Mouse (Mus musculus): ENCODE data around the gene Zc3h7b. TPM values are rescaled to one million over a fixed set of nuclear protein-coding genes. Genes with fewer than 3 reads are reported as not detected.

Gene Zc3h7b
- total and polyA plus RNA-seq, 2 experiments from 2014 or later = 14.3 to 41.4 TPM

GRCm38 (mm10) chr15:81831136-81831825 lies 86.4 kb downstream of the Zc3h7b start:
- Histone ChIP-seq H3K4me3 (ENCODE audit: low read depth, low read length) (no peak overlapping the region), H3K9ac (replicated peaks; ENCODE audit: low read depth, low read length) (no peak overlapping the region), H3K4me2 (ENCODE audit: low read depth, low read length) (no peak overlapping the region; the same call in 1 of the 2 replicates), H3K27me3 (ENCODE audit: control insufficient read depth, insufficient read depth, low read length) (no peaks in the 10 kb centered on the region), H3K9me3 (replicated peaks; ENCODE audit: control insufficient read depth, low read length) (no peaks in the 10 kb centered on the region), H3K36me3 (replicated peaks; ENCODE audit: control insufficient read depth, insufficient read depth, low read length) (peaks cover 6% of the 10 kb centered on the region), H3K4me1 (ENCODE audit: control insufficient read depth, insufficient read depth) (peaks cover 39% of the 10 kb centered on the region), H3K27ac (ENCODE audit: low read depth) (peak overlapping the region; percentile 43; the same call in 1 of the 2 replicates)
- TF ChIP-seq EP300 (IDR thresholded peaks at IDR 0.05; ENCODE audit: low read depth) (no peak), CTCF (IDR thresholded peaks at IDR 0.05; ENCODE audit: low read depth) (peak; percentile 100)
- ATAC-seq (ENCODE audit: insufficient read depth, low read depth) (peak; percentile 74), DNase-seq (ENCODE audit: low spot score) (peak; percentile 97)
- whole genome bisulfite sequencing = 15% methylated on average over 24 of the region's 24 CpGs

- no peak overlapping the region for H3K4me3 ChIP-seq (ENCODE audit: low read depth, low read length)
- 0 out of 2 replicates have a peak, but pooled peaks cover 3% of the 10 kb centered on the region for H3K36me3 ChIP-seq (replicated peaks; ENCODE audit: control insufficient read depth, insufficient read depth, low read length)
- 0 out of 2 replicates have a peak overlapping the region, but pooled peaks have one; percentile 99 for H3K27ac ChIP-seq (ENCODE audit: low read depth)
- peaks cover 47% of the 10 kb centered on the region for H3K4me1 ChIP-seq (ENCODE audit: control insufficient read depth, insufficient read depth)
- ATAC-seq (ENCODE audit: insufficient read depth, low read depth) (no peak), DNase-seq (ENCODE audit: low spot score) (no peak)
- no peak overlapping the region for H3K9ac ChIP-seq (replicated peaks; ENCODE audit: low read depth, low read length)
- no peaks in the 10 kb centered on the region for H3K27me3 ChIP-seq (ENCODE audit: control insufficient read depth, insufficient read depth, low read length)
- no peaks in the 10 kb centered on the region for H3K9me3 ChIP-seq (replicated peaks; ENCODE audit: control insufficient read depth, low read length)
- 58% methylated on average over 3 of the region's 3 CpGs for WGBS
- H3K4me2 ChIP-seq (ENCODE audit: low read depth, low read length) = no peak overlapping the region
- TF ChIP-seq CTCF (IDR thresholded peaks at IDR 0.05; ENCODE audit: low read depth) (no peak; the same call in 1 of the 2 replicates), EP300 (IDR thresholded peaks at IDR 0.05; ENCODE audit: low read depth) (no peak)
These were observed 87.4 kb downstream of the Zc3h7b start for GRCm38 (mm10) chr15:81832219-81832618.

DNA sequence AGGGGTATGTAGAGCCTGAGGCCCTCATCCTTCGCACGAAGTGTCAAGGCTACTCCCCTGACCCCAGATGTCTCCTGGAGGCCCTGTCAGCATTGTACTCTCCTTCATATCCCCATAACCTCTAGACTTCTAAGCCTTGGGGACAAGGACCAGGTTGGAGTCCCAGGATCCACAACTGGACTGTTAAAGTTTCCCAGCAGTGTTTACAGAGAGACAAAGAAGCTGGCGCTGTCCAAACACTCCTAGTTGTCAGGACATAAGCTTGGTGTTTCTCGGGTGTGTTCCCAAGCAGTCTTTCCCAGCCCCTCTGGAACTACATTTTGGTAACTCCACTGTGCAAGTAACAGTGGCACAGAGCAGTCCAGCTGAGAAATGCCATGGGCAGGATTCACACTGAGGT lies 88.6 kb downstream of the Zc3h7b start:
- Histone ChIP-seq H3K9ac (replicated peaks; ENCODE audit: low read depth, low read length) (no peak overlapping the region; the same call in 1 of the 2 replicates), H3K4me2 (ENCODE audit: low read depth, low read length) (no peak overlapping the region), H3K27me3 (ENCODE audit: control insufficient read depth, insufficient read depth, low read length) (no peaks in the 10 kb centered on the region), H3K4me1 (ENCODE audit: control insufficient read depth, insufficient read depth) (peaks cover 55% of the 10 kb centered on the region), H3K4me3 (ENCODE audit: low read depth, low read length) (no peak overlapping the region), H3K9me3 (replicated peaks; ENCODE audit: control insufficient read depth, low read length) (no peaks in the 10 kb centered on the region), H3K27ac (ENCODE audit: low read depth) (peak overlapping the region; percentile 99), H3K36me3 (replicated peaks; ENCODE audit: control insufficient read depth, insufficient read depth, low read length) (no peaks in the 10 kb centered on the region)
- 60% methylated on average over 4 of the region's 4 CpGs for WGBS
- DNase-seq (ENCODE audit: low spot score) (no peak), ATAC-seq (ENCODE audit: insufficient read depth, low read depth) (no peak)
- TF ChIP-seq EP300 (IDR thresholded peaks at IDR 0.05; ENCODE audit: low read depth) = no peak
- no peak for TF ChIP-seq CTCF (IDR thresholded peaks at IDR 0.05; ENCODE audit: low read depth)

DNA sequence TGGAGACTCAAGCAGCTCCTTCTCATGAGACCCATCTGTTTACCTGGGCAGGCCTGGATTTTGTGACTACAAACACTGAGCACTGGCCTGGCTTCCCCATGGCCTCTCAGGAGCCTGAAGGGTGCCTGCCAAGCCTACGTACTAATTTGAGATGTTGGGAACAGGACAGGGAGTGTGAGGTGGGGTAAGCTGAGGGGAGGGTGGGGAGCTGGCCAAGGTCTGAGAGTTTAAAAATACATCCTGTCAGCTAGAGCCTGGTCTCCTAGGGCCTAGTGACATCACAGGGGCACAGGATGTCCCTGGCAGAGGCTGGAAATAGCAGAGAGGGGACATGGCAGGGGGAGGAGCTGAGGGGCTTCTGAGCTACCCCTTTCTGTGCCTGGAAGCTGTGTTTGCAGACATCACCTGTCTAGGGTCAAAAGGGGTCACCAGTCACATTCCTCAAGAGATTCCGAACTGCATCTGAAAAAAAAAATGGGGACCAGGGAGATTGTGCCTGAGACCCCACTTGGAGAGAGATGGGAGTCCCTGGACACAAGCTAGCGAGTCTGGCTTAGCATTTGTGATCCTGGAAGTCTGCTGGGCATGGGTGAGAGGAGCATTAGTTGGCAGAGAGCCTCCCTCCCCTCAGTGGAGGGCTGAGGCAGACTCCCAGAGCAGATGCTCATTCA lies 89.4 kb downstream of the Zc3h7b start:
- ATAC-seq (ENCODE audit: insufficient read depth, low read depth) (peak; percentile 72), DNase-seq (ENCODE audit: low spot score) (peak; percentile 96)
- no peaks in the 10 kb centered on the region for H3K36me3 ChIP-seq (replicated peaks; ENCODE audit: control insufficient read depth, insufficient read depth, low read length)
- H3K27me3 ChIP-seq (ENCODE audit: control insufficient read depth, insufficient read depth, low read length) = no peaks in the 10 kb centered on the region
- peaks cover 57% of the 10 kb centered on the region for H3K4me1 ChIP-seq (ENCODE audit: control insufficient read depth, insufficient read depth)
- H3K4me2 ChIP-seq (ENCODE audit: low read depth, low read length) = no peak overlapping the region
- 34% methylated on average over 3 of the region's 3 CpGs for WGBS
- no peak overlapping the region; the same call in 1 of the 2 replicates for H3K9ac ChIP-seq (replicated peaks; ENCODE audit: low read depth, low read length)
- no peak overlapping the region for H3K4me3 ChIP-seq (ENCODE audit: low read depth, low read length)
- peak overlapping the region; percentile 99 for H3K27ac ChIP-seq (ENCODE audit: low read depth)
- TF ChIP-seq EP300 (IDR thresholded peaks at IDR 0.05; ENCODE audit: low read depth) (peak; percentile 96), CTCF (IDR thresholded peaks at IDR 0.05; ENCODE audit: low read depth) (no peak)
- H3K9me3 ChIP-seq (replicated peaks; ENCODE audit: control insufficient read depth, low read length) = no peaks in the 10 kb centered on the region

DNA sequence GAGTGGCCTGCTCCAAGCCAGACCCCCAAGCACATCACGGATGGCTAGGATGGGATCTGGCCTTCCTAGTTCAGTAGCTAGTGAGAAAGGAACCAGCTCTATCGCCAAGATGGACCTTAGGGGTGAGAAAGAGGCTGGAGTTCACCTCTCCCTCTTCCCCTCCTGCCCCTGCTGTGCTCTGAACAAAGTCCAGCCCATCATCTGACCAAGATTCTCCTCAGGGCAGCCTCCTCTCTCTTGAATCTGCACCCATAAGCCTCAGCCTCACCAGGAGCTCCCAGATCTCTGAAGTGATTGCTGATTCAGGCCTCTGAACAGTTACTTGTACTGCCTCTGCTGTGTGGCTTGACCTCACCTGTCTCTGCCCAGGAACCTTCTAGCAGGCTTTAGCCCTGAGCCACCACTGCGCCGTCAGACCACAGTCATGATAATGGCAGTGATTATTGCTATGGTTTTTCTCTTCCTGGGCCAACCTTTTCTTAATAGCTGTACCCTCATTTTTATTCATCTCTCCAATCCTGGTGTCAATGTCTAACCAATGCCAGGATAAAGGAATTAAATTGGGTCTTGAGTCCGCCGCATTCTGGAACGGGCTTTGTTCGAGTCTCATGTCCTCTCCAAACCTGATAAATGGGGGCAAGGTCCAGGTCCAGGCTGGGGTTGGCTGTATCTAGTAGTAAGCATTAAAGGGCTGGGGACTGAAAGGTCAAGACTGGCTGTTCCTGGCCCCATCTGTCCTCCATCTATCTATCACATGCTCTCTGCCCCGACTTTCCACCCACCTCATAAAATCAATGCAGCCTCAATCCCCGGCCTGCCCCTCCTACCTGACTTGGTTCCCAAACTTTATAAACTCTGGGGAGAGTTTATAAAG lies 90.4 kb downstream of the Zc3h7b start:
- no peaks in the 10 kb centered on the region for H3K36me3 ChIP-seq (replicated peaks; ENCODE audit: control insufficient read depth, insufficient read depth, low read length)
- peak overlapping the region; percentile 35; the same call in 1 of the 2 replicates for H3K9ac ChIP-seq (replicated peaks; ENCODE audit: low read depth, low read length)
- peak overlapping the region; percentile 99 for H3K27ac ChIP-seq (ENCODE audit: low read depth)
- ATAC-seq (ENCODE audit: insufficient read depth, low read depth) (no peak), DNase-seq (ENCODE audit: low spot score) (no peak)
- no peak overlapping the region for H3K4me3 ChIP-seq (ENCODE audit: low read depth, low read length)
- H3K4me1 ChIP-seq (ENCODE audit: control insufficient read depth, insufficient read depth) = peaks cover 60% of the 10 kb centered on the region
- peak overlapping the region; percentile 54; the same call in 1 of the 2 replicates for H3K4me2 ChIP-seq (ENCODE audit: low read depth, low read length)
- WGBS = 83% methylated on average over 10 of the region's 10 CpGs
- H3K27me3 ChIP-seq (ENCODE audit: control insufficient read depth, insufficient read depth, low read length) = no peaks in the 10 kb centered on the region
- TF ChIP-seq EP300 (IDR thresholded peaks at IDR 0.05; ENCODE audit: low read depth) (no peak), CTCF (IDR thresholded peaks at IDR 0.05; ENCODE audit: low read depth) (no peak)
- H3K9me3 ChIP-seq (replicated peaks; ENCODE audit: control insufficient read depth, low read length) = no peaks in the 10 kb centered on the region
